Mouse (Mus musculus) adrenal gland, postnatal 25 days (tissue): ENCODE measurements around the gene Fgd3. TPM values are rescaled to one million over a fixed set of nuclear protein-coding genes. Genes with fewer than 3 reads are reported as not detected.

ENCODE experiments used
- DNase-seq: peaks from one replicate; pipeline ENCODE4 v3.0.0; 2021; ENCODE audit warnings: mixed read lengths
- total RNA-seq: library from RNA; stranded (reverse); gene quantifications from 2 replicates; pipeline ENCODE4 v1.2.3, GENCODE M21; 2021

The Fgd3 gene
- total RNA-seq, 1 experiment from 2014 or later: 1.5 TPM

GRCm38 (mm10) chr13:49247740-49248466 lies 72.2 kb downstream of the Fgd3 start:
- DNase-seq: peak; percentile 31

- DNase-seq: no peak
These were observed 72.8 kb downstream of the Fgd3 start for GRCm38 (mm10) chr13:49247232-49247739.

- no peak for DNase-seq
These were observed 73.5 kb downstream of the Fgd3 start for GRCm38 (mm10) chr13:49246626-49247025.

- peak; percentile 28 for DNase-seq
These were observed 74.1 kb downstream of the Fgd3 start for GRCm38 (mm10) chr13:49246011-49246410.

GRCm38 (mm10) chr13:49245251-49245650 lies 74.9 kb downstream of the Fgd3 start:
- DNase-seq: no peak

- no peak for DNase-seq
These were observed 76.6 kb downstream of the Fgd3 start for GRCm38 (mm10) chr13:49243492-49243891.

GRCm38 (mm10) chr13:49242321-49243065 lies 77.6 kb downstream of the Fgd3 start:
- DNase-seq: no peak

- DNase-seq: no peak
These were observed 81.4 kb downstream of the Fgd3 start for GRCm38 (mm10) chr13:49238737-49239136.

GRCm38 (mm10) chr13:49237617-49238016 lies 82.5 kb downstream of the Fgd3 start:
- no peak for DNase-seq

GRCm38 (mm10) chr13:49234711-49235110 lies 85.4 kb downstream of the Fgd3 start:
- no peak for DNase-seq

GRCm38 (mm10) chr13:49233792-49234572 lies 86.1 kb downstream of the Fgd3 start:
- DNase-seq: no peak

GRCm38 (mm10) chr13:49225633-49226032 lies 94.5 kb downstream of the Fgd3 start:
- DNase-seq: no peak

- no peak for DNase-seq
These were observed 95.0 kb downstream of the Fgd3 start for GRCm38 (mm10) chr13:49225159-49225558.

- DNase-seq: no peak
These were observed 95.4 kb downstream of the Fgd3 start for GRCm38 (mm10) chr13:49224729-49225128.

GRCm38 (mm10) chr13:49224314-49224713 lies 95.8 kb downstream of the Fgd3 start:
- no peak for DNase-seq

GRCm38 (mm10) chr13:49220912-49221311 lies 99.2 kb downstream of the Fgd3 start:
- DNase-seq: no peak

- no peak for DNase-seq
These were observed 100.7 kb downstream of the Fgd3 start for GRCm38 (mm10) chr13:49219367-49219766.

GRCm38 (mm10) chr13:49218651-49219050 lies 101.5 kb downstream of the Fgd3 start:
- DNase-seq: no peak

- DNase-seq: no peak
These were observed 103.1 kb downstream of the Fgd3 start for GRCm38 (mm10) chr13:49216808-49217561.

- DNase-seq: no peak
These were observed 103.9 kb downstream of the Fgd3 start for GRCm38 (mm10) chr13:49216220-49216552.

- peak; percentile 95 for DNase-seq
These were observed 104.4 kb downstream of the Fgd3 start, which contains the start of gene Card19 for GRCm38 (mm10) chr13:49215504-49216219. TSS of gene Card19 (minus strand) at chr13:49216037.
